Mouse (Mus musculus): ENCODE results near the gene Nbeal1.

DNA sequence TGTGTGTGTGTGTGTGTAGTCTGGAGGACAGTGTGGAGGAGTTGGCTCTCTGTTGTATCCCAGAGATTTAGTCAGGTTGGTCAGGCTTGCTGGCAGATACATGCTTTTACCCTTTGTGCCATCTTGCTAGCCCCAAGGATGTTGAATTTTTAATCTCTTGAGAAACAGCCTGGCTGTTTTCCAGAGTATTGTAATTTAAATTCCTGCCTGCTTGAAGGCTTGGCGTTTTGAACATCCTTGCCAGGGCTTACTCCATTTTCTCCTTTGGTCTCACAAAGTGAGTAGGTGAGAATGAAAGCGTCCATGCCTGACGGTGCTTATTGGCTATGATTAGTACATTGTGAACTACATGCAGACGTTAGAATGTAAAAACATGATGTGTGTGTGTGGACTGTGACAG lies 18.6 kb downstream of the Nbeal1 start:
- TF ChIP-seq CTCF (IDR thresholded peaks at IDR 0.05; ENCODE audit: low read depth) (no peak), EP300 (optimal IDR thresholded peaks at IDR 0.05) (no peak)
